Mouse (Mus musculus) hindbrain, embryonic 11.5 days (tissue): ENCODE measurements at regions not wholly inside any gene's neighbourhood (a gene's known extent, or its start where the extent isn't known, plus 50 kb on each side); places are given as distances from the start of the nearest gene placed in this dataset.
A peak's percentile ranks its signal among the peaks of the same experiment; 100 is the strongest.

ENCODE experiments used
- ATAC-seq: fragments of 200-750 bp; cut with Nextera tagmentation; 2 replicates; pipeline ENCODE4 v1.8.0; 2017; ENCODE audit warnings: mild to moderate bottlenecking, moderate TSS enrichment, moderate library complexity; ENCODE audit not compliant: low FRiP score
- DNase-seq: peaks from one replicate; pipeline ENCODE4 v3.0.0-alpha.2; 2015; ENCODE audit warnings: low spot score
- H3K27ac ChIP-seq: fragments of 300-500 bp; sonication (generic); 2 replicates; pipeline ENCODE4 v1.5.1; 2014; ENCODE audit warnings: mild to moderate bottlenecking, low read depth, low read length
- H3K27me3 ChIP-seq: fragments of 300-500 bp; sonication (generic); 2 replicates; pipeline ENCODE4 v1.6.1; 2014; ENCODE audit warnings: mild to moderate bottlenecking, low read length, moderate library complexity, mixed read lengths; ENCODE audit not compliant: control insufficient read depth, insufficient read depth
- H3K36me3 ChIP-seq: fragments of 300-500 bp; sonication (generic); 2 replicates; pipeline ENCODE4 v1.6.1; 2014; ENCODE audit warnings: mild to moderate bottlenecking, low read length, moderate library complexity, mixed read lengths; ENCODE audit not compliant: control insufficient read depth, insufficient read depth
- H3K4me1 ChIP-seq: fragments of 300-500 bp; sonication (generic); replicated peaks from 2 replicates; pipeline ENCODE4 v1.6.1; 2014; ENCODE audit warnings: low read length, mixed read lengths; ENCODE audit not compliant: control insufficient read depth, insufficient read depth
- H3K4me2 ChIP-seq: fragments of 300-500 bp; sonication (generic); replicated peaks from 2 replicates; pipeline ENCODE4 v1.6.1; 2014; ENCODE audit warnings: mild to moderate bottlenecking, low read depth, low read length
- H3K4me3 ChIP-seq: fragments of 300-500 bp; sonication (generic); 2 replicates; pipeline ENCODE4 v1.5.1; 2014; ENCODE audit warnings: low read depth, low read length
- H3K9ac ChIP-seq: fragments of 300-500 bp; sonication (generic); 2 replicates; pipeline ENCODE4 v1.6.1; 2014; ENCODE audit warnings: low read depth, low read length
- H3K9me3 ChIP-seq: fragments of 300-500 bp; sonication (generic); 2 replicates; pipeline ENCODE4 v1.6.1; 2016; ENCODE audit warnings: low read length; ENCODE audit not compliant: control insufficient read depth
- WGBS: fragments of 180-500 bp; shearing (Covaris S2); extraction: QIAGEN DNeasy Blood & Tissue Kit; methylation state at CpG from one replicate; pipeline ENCODE4 v1.1.7; 2014; 5-methylcytosine and 5-hydroxymethylcytosine counted together

- H3K36me3 ChIP-seq, result no peaks in the 10 kb centered on the region
- H3K27me3 ChIP-seq, result no peaks in the 10 kb centered on the region
- no peak overlapping the region for H3K9ac ChIP-seq
- ATAC-seq (no peak), DNase-seq (no peak)
- no peaks in the 10 kb centered on the region for H3K4me1 ChIP-seq
- no peak overlapping the region for H3K4me2 ChIP-seq
- no peak overlapping the region for H3K27ac ChIP-seq
- no peak overlapping the region for H3K4me3 ChIP-seq
- H3K9me3 ChIP-seq, result no peaks in the 10 kb centered on the region
- WGBS, result 36% methylated on average over 5 of the region's 5 CpGs
These were observed 87.8 kb upstream of the Enpp6 start for GRCm38 (mm10) chr8:46898697-46899445.

- 85% methylated on average over 4 of the region's 4 CpGs for WGBS
- ATAC-seq (no peak), DNase-seq (no peak)
- no peak overlapping the region for H3K4me3 ChIP-seq
- no peaks in the 10 kb centered on the region for H3K36me3 ChIP-seq
- no peaks in the 10 kb centered on the region for H3K4me1 ChIP-seq
- no peak overlapping the region for H3K4me2 ChIP-seq
- H3K9me3 ChIP-seq, result no peaks in the 10 kb centered on the region
- H3K27ac ChIP-seq, result no peak overlapping the region
- no peak overlapping the region for H3K9ac ChIP-seq
- no peaks in the 10 kb centered on the region for H3K27me3 ChIP-seq
These were observed 85.9 kb upstream of the Enpp6 start for GRCm38 (mm10) chr8:46900826-46901225.

- 74% methylated on average over 3 of the region's 3 CpGs for WGBS
- H3K27me3 ChIP-seq, result no peaks in the 10 kb centered on the region
- no peaks in the 10 kb centered on the region for H3K36me3 ChIP-seq
- H3K9me3 ChIP-seq, result no peaks in the 10 kb centered on the region
- no peak overlapping the region for H3K27ac ChIP-seq
- H3K4me3 ChIP-seq, result no peak overlapping the region
- ATAC-seq (no peak), DNase-seq (no peak)
- no peak overlapping the region for H3K4me2 ChIP-seq
- H3K9ac ChIP-seq, result no peak overlapping the region
- H3K4me1 ChIP-seq, result no peaks in the 10 kb centered on the region
These were observed 82.0 kb upstream of the Enpp6 start for GRCm38 (mm10) chr8:46904731-46905130.

GRCm38 (mm10) chr8:46907390-46907789 is 79.3 kb upstream of the Enpp6 start:
- no peak overlapping the region for H3K4me2 ChIP-seq
- H3K9me3 ChIP-seq, result no peaks in the 10 kb centered on the region
- no peaks in the 10 kb centered on the region for H3K36me3 ChIP-seq
- H3K9ac ChIP-seq, result no peak overlapping the region
- WGBS, result 28% methylated on average over 11 of the region's 11 CpGs
- no peaks in the 10 kb centered on the region for H3K27me3 ChIP-seq
- H3K4me1 ChIP-seq, result no peaks in the 10 kb centered on the region
- no peak overlapping the region for H3K4me3 ChIP-seq
- DNase-seq, result peak; percentile 38
- no peak overlapping the region for H3K27ac ChIP-seq
- ATAC-seq, result no peak

GRCm38 (mm10) chr8:46908186-46908585 is 78.5 kb upstream of the Enpp6 start:
- 94% methylated on average over 4 of the region's 4 CpGs for WGBS
- H3K36me3 ChIP-seq, result no peaks in the 10 kb centered on the region
- no peak for DNase-seq
- no peak overlapping the region for H3K4me3 ChIP-seq
- H3K4me1 ChIP-seq, result no peaks in the 10 kb centered on the region
- H3K9ac ChIP-seq, result no peak overlapping the region
- H3K27ac ChIP-seq, result no peak overlapping the region
- no peaks in the 10 kb centered on the region for H3K27me3 ChIP-seq
- H3K9me3 ChIP-seq, result no peaks in the 10 kb centered on the region
- ATAC-seq, result no peak
- no peak overlapping the region for H3K4me2 ChIP-seq

- H3K27me3 ChIP-seq, result no peaks in the 10 kb centered on the region
- DNase-seq (no peak), ATAC-seq (no peak)
- no peaks in the 10 kb centered on the region for H3K36me3 ChIP-seq
- 54% methylated on average over 5 of the region's 5 CpGs for WGBS
- H3K4me3 ChIP-seq, result no peak overlapping the region
- no peaks in the 10 kb centered on the region for H3K9me3 ChIP-seq
- no peak overlapping the region for H3K27ac ChIP-seq
- no peaks in the 10 kb centered on the region for H3K4me1 ChIP-seq
- H3K9ac ChIP-seq, result no peak overlapping the region
- no peak overlapping the region for H3K4me2 ChIP-seq
These were observed 72.7 kb upstream of the Enpp6 start for GRCm38 (mm10) chr8:46913956-46914355.

GRCm38 (mm10) chr8:46920071-46920470 is 66.6 kb upstream of the Enpp6 start:
- no peak overlapping the region for H3K9ac ChIP-seq

GRCm38 (mm10) chr8:46921075-46921474 is 65.6 kb upstream of the Enpp6 start:
- DNase-seq (no peak), ATAC-seq (no peak)
- Histone ChIP-seq H3K4me3 (no peak overlapping the region), H3K27ac (no peak overlapping the region), H3K36me3 (no peaks in the 10 kb centered on the region), H3K4me2 (no peak overlapping the region), H3K9ac (no peak overlapping the region), H3K27me3 (no peaks in the 10 kb centered on the region), H3K4me1 (peaks cover 6% of the 10 kb centered on the region), H3K9me3 (no peaks in the 10 kb centered on the region)
- WGBS, result 94% methylated on average over 11 of the region's 11 CpGs

More at GRCm38 (mm10) chr8:46920071-46920470, 66.6 kb upstream of the Enpp6 start:
- Histone ChIP-seq H3K27me3 (no peaks in the 10 kb centered on the region), H3K4me3 (no peak overlapping the region), H3K9me3 (no peaks in the 10 kb centered on the region), H3K36me3 (no peaks in the 10 kb centered on the region), H3K4me1 (peaks cover 3% of the 10 kb centered on the region), H3K27ac (no peak overlapping the region), H3K4me2 (no peak overlapping the region)
- ATAC-seq (no peak), DNase-seq (no peak)
- WGBS, result 12% methylated on average over 3 of the region's 3 CpGs

GRCm38 (mm10) chr8:46921585-46921984 is 65.1 kb upstream of the Enpp6 start:
- no peak for DNase-seq
- H3K9ac ChIP-seq, result no peak overlapping the region
- no peak overlapping the region for H3K4me3 ChIP-seq
- H3K27ac ChIP-seq, result no peak overlapping the region
- no peak for ATAC-seq
- no peak overlapping the region for H3K4me2 ChIP-seq
- no peaks in the 10 kb centered on the region for H3K36me3 ChIP-seq
- H3K27me3 ChIP-seq, result no peaks in the 10 kb centered on the region
- peaks cover 6% of the 10 kb centered on the region for H3K4me1 ChIP-seq
- no peaks in the 10 kb centered on the region for H3K9me3 ChIP-seq
- WGBS, result 89% methylated on average over 7 of the region's 7 CpGs
